Mouse (Mus musculus) layer of hippocampus, postnatal 36 days (tissue): ENCODE results near the gene Rbbp6. TPM values are rescaled to one million over a fixed set of nuclear protein-coding genes. Genes with fewer than 3 reads are reported as not detected.

ENCODE experiments used
- DNase-seq, 2 experiments: peaks; one replicate each; pipeline ENCODE4 v3.0.0; 2022
- total RNA-seq, 2 experiments: library from RNA; stranded (reverse); gene quantifications; 2 replicates each; pipeline ENCODE4 v1.2.3; 2021

The Rbbp6 gene
- total RNA-seq, 2 experiments from 2014 or later: 71.6 to 75.1 TPM

GRCm38 (mm10) chr7:122970864-122971420 lies 5.5 kb downstream of the Rbbp6 start:
- no peak for DNase-seq

DNA sequence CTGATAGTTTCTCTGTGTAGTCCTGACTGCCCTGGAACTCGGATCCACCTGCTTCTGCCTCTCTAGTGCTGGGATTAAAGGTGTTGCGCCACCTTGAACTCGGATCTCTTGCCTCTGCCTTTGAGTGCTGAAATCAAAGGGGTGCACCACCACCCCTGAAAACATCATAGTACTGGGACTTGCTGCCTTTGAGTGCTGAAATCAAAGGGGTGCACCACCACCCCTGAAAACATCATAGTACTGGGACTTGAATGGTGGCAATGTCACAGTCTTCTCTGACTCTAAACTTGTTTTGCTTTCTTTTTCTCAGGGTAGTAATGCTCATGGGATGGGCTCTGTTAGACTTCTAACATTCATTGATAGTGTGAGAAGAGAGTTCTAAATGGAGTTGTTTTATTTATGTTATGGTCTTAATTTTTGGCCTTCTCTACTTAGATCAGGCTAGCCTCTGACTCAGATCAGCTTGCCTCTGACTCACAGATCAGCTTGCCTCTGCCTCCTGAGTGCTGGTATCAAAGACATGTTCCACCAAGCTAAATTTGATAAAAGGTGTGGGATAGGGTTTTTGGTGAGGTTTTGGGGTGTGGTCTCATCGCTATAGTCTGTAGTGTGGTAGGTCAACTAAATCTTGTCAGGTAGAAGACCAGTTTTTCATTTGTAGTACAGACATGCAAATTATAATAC lies 6.7 kb downstream of the Rbbp6 start:
- DNase-seq: no peak

- no peak for DNase-seq
These were observed 14.0 kb downstream of the Rbbp6 start for GRCm38 (mm10) chr7:122979514-122979913.

DNA sequence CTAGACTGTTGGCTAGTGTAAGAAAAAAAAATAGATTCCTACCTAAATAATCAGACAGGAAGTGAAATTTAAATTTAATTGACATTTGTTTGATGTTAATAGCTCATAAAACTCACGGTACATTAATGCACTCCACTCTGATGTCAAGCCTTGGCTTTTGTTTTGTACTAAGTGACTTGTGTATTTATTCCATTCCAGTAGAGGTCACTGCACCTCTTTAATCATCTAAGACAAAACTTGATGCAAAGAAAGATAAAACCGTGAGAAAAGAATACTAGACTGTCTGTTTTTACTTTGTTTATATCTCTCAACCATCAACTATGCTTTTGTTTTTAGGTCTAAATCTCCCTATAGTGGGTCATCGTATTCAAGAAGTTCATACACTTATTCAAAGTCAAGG lies 32.7 kb downstream of the Rbbp6 start:
- no peak for DNase-seq

GRCm38 (mm10) chr7:122999871-123000396 lies 34.4 kb downstream of the Rbbp6 start:
- no peak for DNase-seq

GRCm38 (mm10) chr7:123000796-123001195 lies 35.3 kb downstream of the Rbbp6 start:
- no peak for DNase-seq

- DNase-seq: no peak
These were observed 36.0 kb downstream of the Rbbp6 start for GRCm38 (mm10) chr7:123001341-123002027.

DNA sequence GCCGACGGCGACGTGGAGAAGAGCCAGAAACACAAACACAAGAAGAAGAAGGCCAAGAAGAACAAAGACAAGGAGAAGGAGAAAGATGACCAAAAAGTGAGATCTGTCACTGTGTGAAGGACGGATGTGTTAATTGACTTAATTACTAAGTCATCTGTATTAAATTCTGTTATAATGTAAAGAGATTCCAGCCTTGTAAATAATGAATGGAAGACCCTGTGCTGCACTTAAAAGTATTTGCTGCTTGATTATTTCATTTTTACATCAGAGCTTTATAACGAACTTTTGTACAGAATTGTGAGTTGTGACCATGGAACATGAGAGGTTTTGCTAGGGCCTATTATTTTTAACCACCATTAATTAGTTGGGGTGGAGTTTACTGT lies 36.5 kb downstream of the Rbbp6 start:
- no peak for DNase-seq

- DNase-seq: no peak
These were observed 37.7 kb downstream of the Rbbp6 start for GRCm38 (mm10) chr7:123003207-123003606.

DNA sequence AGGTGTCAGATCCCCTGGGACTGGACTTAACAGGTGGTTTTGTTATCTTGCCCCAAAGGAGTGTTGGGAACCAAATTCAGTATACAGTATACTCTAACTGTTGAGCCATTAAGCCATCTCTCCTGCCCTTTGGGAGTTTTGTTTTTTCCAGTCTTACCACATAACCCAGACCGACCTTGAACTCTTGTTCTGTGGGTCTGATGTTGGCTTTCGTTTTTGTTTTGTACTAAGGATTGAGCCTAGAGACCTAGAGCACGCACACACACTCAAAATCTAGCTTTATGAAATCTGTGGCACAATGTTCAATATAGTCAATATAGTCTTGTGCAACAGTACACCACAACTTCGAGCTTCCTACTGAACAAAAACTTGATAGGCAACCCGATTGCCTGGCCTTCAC lies 39.0 kb downstream of the Rbbp6 start:
- no peak for DNase-seq

DNA sequence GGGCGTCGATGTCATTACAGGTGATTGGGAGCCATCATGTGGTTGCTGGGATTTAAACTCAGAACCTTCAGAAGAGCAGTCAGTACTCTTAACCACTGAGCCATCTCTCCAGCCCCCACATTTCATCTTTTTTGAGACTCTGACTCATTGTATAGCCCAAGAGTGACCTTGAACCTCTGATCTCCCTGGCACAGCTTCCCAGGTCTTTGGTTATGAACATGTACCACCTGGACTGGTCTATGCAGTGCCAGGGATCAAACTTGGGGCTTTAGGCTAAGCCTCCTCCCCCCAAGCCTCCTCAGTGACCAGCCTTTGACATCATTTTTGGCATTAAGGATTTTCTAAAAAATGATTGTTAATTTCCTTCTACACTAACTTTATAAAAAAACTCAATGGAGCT lies 40.8 kb downstream of the Rbbp6 start:
- no peak for DNase-seq

GRCm38 (mm10) chr7:123007743-123008142 lies 42.3 kb downstream of the Rbbp6 start:
- DNase-seq: no peak

DNA sequence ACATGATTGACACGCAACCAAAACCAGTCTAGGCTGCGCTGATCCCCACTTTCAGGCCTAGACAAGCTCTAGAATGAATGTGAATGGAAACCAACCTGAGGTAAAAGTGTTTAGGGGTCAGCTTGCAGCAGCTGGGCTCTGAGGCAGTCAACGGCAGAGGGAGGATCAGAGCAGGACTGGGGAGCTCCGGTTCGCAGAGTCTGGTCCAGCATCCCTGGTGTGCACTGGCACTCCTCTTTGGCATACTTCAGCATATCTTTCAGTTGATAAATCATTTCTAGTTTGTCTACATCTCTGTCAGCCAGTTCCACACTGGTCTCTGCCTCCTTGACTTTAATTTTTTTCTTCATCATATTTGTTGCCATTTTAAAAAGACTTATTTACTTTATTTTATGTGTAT lies 48.0 kb downstream of the Rbbp6 start:
- no peak for DNase-seq

GRCm38 (mm10) chr7:123014729-123015128 lies 49.2 kb downstream of the Rbbp6 start:
- no peak for DNase-seq

DNA sequence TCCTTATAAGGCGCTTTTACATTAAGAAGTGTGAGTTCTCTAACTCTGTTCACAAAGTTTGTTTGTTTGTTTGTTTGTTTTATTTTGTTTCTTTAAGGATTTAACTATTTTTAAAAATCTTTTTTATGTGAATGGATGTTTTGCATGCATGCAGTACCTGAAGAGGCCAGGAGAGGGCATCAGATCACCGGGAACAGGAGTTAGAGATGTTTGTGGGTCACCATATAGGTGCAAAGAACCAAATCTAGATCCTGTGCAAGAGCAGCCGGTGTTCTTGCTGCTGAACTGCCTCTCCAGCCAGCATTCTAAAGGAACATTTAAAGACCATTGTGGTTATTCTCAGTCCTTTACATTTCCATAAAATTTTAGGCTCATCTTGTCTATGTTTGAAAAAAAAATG lies 52.1 kb downstream of the Rbbp6 start:
- DNase-seq: no peak

- DNase-seq: no peak
These were observed 59.6 kb downstream of the Rbbp6 start for GRCm38 (mm10) chr7:123025123-123025522.

- no peak for DNase-seq
These were observed 64.8 kb downstream of the Rbbp6 start for GRCm38 (mm10) chr7:123030295-123030694.

DNA sequence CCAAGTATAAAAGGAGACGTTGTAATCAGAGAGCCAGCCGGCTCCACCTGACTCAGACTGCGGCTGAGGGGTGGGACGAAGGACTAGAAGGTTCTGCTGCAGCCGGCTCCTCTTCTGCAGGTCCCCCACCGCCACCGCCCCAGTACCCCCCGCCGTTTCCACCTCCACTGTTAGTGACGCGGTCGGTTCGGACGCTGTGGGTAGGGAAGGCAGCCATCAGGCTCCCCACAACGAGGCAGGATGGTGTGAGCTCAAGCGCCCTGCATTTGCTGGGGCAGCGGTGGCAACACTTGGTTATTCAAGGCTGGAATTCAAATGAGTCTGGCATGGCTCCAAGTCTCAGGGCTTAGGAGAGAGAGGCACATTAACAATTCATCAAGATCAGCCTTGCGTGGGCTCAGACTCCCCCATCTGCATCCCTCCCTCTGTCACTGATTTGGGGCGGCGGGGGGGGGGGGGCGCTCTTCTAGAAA lies 65.3 kb downstream of the Rbbp6 start:
- peak; percentile 65 to 69 for DNase-seq

- peak; percentile 42 to 45 for DNase-seq
These were observed 65.8 kb downstream of the Rbbp6 start for GRCm38 (mm10) chr7:123031211-123031743.

- no peak for DNase-seq
These were observed 69.8 kb downstream of the Rbbp6 start for GRCm38 (mm10) chr7:123035314-123035713.

DNA sequence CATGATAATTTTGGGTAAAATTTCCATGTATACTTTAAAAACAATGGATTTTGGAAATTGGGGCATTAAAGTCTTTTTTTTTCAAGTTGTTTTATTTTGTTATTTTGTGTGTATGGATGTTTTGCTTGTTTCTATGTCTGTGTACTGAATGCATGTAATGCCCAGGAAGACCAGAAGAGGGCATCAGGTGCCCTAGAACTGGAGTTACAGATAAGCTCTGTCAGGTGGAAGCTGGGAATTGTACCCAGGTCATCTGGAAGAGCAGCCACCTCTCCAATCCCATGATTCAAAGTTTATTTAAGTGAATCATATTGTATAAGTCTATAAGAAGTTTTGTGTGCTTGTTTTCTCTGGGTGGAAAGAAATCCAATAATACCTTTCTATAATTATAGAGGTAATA lies 73.8 kb downstream of the Rbbp6 start:
- DNase-seq: no peak

GRCm38 (mm10) chr7:123045146-123045545 lies 79.7 kb downstream of the Rbbp6 start:
- DNase-seq: no peak

GRCm38 (mm10) chr7:123046473-123047091 lies 81.1 kb downstream of the Rbbp6 start:
- no peak for DNase-seq
